Mouse (Mus musculus) regulatory T cell (primary cell): ENCODE results near the gene Sqor.

Experiments
- in situ Hi-C: fragments of 300-600 bp; cut with MboI, MseI; formaldehyde crosslinking; loops from one replicate; pipeline ENCODE4 v1.15.1; 2025; ENCODE audit warnings: high pct_unique_total_duplicates

The Sqor gene

GRCm38 (mm10) chr2:122765071-122765793 is at the start of gene Sqor:
TSS of gene Sqor (plus strand) at chr2:122765237.
- in situ Hi-C loops = no loop called here

DNA sequence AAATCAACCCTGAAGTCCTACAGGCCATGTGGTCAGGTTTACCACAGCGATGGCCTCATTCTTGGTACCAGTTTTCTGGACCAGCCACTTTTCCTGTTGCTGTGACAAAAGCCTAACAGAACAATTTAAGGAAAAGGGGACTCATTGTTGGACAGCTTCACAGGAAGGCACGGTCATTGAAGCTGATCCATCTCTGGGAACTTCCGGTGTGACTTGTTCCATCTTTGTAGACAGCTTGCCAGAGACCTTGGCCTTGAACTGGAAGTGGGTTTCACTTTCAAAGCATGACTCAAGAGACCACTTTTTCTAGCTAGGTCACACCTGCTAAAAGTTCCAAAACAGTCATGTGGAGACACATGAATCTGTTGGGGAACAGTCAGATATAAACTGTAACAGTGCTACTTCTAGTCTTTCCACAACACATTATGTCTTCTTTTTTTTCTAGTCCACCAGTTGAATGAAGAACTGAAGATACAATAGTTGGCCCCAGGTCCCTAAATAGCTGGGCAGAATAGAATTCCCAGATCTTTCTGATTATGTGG is 48.7 kb upstream of the Sqor start:
- in situ Hi-C loops = loop anchor here (10.0 kb wide), 1 partner anchor 82 kb away; the partner anchor contains the start of gene AA467197

DNA sequence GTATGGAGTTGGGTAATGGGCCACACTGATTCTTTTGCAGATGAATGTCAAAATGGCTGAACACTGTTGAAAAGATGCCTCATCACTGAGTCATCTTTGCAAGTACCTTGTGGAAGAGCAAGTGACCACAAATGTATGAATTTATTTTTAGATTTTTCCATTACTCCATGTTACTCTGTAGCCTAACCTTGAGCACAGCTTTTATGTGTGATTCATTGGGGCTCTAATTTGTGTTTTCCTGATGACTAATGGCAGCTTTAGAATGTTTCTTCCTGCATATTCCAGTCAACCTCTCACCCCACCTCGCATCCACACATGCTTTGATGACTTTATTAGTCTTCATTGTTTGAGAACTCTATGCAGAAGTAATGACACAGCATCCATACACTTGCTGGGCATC is 45.8 kb upstream of the Sqor start:
- in situ Hi-C loops = loop anchor here (10.0 kb wide), 1 partner anchor 84 kb away; the partner anchor contains the start of gene AA467197

DNA sequence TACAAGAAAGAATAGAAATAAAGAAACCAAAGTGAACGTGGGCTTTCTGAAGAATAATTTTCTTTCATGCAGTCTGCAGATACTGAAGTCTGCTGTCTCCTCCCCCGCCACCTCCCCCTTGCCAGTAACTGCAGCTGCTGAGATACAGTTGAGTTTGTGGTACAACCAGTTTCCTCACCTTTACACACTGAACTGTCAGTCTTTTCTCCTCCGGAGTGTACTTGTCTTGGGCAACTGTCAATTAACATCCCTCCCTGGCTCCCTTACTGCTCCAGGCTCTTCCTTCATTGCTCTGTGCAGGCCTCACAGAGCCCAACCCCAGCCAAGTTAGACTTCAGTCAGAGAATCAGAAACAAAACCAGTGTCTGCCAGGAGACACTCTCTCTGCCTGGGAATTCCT is 44.5 kb upstream of the Sqor start:
- in situ Hi-C loops = loop anchor here (10.0 kb wide), 1 partner anchor 1904 kb away; no protein-coding TSS in a partner anchor

DNA sequence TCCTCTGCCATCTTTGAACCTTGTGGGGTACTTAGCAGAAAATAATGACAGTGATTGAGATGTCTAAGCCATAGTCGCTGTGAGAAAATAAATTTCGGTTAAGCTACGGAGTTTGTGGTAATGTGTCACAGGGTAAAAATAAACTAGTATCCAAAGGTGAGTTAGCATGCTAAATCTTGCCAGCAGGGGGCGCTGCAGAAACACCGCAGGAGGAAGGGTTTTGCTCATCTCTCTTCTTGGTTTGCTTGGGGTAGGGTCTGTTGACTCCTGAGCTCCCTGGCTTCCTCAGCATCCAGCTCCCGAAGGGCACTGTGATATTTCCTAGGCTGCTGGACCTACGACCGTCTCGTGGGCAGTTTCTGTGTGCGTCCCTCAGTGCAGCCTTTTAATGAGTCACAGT is 39.4 kb upstream of the Sqor start:
- in situ Hi-C loops = loop anchor here (10.0 kb wide), 1 partner anchor 1899 kb away; no protein-coding TSS in a partner anchor

- in situ Hi-C loops = loop anchor here (10.0 kb wide), 1 partner anchor 357 kb away; no protein-coding TSS in a partner anchor
Measured at GRCm38 (mm10) chr2:122731456-122731855, 33.6 kb upstream of the Sqor start.

DNA sequence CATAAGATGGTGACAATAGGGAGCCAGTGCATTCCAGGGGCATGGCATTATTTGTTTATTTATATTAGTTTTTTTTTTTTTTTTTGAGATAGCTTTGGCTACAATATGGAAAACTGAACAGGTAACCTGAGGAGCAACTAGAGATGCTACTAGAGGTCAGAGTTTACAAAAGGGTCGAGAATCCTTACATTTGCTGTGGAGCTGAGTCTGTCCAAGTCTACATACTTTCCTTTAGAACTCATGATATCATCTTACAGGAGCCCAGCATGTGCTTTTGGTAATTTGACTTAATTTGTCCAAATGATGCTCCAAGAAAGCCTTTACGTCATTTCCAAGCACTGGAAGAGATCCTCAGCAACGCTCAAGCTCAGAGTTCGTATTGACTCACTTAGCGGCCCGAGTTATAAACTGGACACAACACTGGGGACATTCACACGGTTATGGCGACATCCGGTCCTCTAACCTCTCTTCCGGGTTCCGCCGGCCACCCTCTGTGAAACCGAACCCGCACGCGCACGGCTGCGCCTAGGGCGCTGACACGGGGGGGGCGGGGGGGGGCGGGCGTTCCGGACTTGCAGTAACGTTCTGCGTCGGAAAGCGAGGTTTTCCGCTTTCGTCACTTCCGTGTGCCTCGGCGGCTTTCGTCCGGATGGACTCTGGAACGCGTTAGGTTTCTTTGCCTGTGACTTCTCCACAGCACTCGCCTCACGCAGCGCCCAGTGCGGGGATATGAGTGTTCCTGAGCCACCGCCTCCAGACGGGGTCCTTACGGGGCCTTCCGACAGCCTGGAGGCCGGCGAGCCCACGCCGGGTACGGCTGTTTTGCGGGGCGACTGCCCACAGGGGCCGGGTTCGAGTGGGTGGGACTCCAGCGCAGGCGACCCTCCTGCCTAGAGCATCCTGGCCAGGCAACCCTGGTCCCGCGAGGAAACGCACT is 26.9 kb upstream of the Sqor start, which contains the start of gene Bloc1s6:
Gene Bloc1s6, plus strand, starts transcription at position 610 of the 937 bp plus-strand sequence.
- in situ Hi-C loops = loop anchor here (10.0 kb wide), 1 partner anchor 363 kb away; no protein-coding TSS in a partner anchor

- in situ Hi-C loops = loop anchor here (10.0 kb wide), 1 partner anchor 364 kb away; no protein-coding TSS in a partner anchor
Measured at GRCm38 (mm10) chr2:122739023-122739422, 26.0 kb upstream of the Sqor start.

- in situ Hi-C loops = no loop called here
Measured at GRCm38 (mm10) chr2:122746461-122746860, 18.6 kb upstream of the Sqor start.

DNA sequence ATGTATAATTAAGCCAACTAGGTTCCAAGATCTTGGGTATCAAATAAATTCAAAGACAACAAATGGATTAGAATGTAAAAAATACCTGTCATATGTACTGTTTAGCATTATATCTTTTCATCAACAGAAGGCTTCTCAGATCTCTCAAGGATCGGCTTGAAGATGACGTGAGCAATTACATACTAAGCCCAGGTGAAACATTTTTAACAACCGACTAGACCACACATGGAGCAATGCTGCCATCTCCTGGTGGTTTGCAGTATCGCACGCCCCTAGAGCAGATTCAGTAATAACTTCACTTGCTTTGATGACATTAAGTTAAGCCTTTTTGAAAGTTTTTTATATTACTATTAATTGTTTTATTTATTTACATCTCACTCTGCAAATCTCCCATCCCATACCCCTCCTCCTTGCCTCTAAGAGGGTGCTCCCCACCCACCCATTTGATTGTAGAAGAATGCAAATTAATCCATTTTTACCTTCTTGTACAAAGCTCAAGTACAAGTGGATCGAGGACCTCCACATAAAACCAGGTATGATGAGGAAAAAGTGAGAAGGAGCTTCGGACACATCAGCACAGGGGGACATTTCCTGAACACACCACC is 11.2 kb upstream of the Sqor start:
- in situ Hi-C loops = loop anchor here (5.0 kb wide), 2 partner anchors 117 to 182 kb away; partner anchors contain the start of gene AA467197

DNA sequence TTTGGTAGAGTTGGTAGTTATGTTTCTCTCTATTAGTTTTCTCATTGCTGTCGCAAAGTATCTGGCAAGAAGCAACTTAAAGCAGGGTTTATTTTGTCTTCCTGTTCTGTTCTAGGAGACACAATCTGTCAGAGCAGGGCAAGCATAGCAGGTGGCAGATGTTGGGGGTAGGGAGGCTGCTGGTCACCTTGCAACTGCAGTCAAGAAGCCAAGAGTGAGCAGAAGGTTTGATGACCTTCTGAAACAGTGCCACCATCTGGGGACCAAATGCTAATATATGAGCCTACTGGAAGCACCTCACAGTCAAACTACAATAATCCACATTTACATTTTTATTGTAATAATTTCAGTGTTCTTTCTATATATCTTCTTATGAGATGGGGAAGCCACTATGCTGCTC is 5.2 kb upstream of the Sqor start:
- in situ Hi-C loops = loop anchor here (5.0 kb wide), 1 partner anchor 92 kb away; no protein-coding TSS in a partner anchor

- in situ Hi-C loops = no loop called here
Measured at GRCm38 (mm10) chr2:122762991-122763390, 2.0 kb upstream of the Sqor start.

GRCm38 (mm10) chr2:122764526-122764925 is 511 bp upstream of the Sqor start:
- in situ Hi-C loops = no loop called here

- in situ Hi-C loops = no loop called here
Measured at GRCm38 (mm10) chr2:122765794-122766145, 733 bp downstream of the Sqor start.

DNA sequence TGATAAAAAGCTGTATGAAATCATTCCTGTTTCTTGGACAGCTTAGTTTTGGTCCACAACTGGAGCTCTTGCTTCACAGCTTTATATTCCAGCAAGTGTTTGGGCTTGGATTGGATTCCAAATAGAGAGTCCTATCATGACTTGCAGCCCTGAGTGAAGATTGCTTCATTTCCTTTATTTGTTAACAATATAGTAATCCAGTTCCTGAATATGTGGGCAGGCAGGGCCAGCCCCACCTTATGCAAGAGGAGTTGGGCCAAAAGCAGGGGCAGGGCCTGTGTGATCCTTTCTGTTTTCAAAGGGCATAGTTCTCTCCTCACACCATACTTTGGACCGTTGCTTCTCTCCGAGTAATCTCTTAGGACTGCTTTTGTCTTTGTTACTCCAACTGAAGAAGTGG is 6.0 kb downstream of the Sqor start:
- in situ Hi-C loops = no loop called here

- in situ Hi-C loops = no loop called here
Measured at GRCm38 (mm10) chr2:122772899-122773298, 7.9 kb downstream of the Sqor start.

- in situ Hi-C loops = no loop called here
Measured at GRCm38 (mm10) chr2:122775491-122775890, 10.5 kb downstream of the Sqor start.

- in situ Hi-C loops = no loop called here
Measured at GRCm38 (mm10) chr2:122776823-122777222, 11.8 kb downstream of the Sqor start.

GRCm38 (mm10) chr2:122779967-122780366 is 14.9 kb downstream of the Sqor start:
- in situ Hi-C loops = no loop called here

GRCm38 (mm10) chr2:122780447-122780846 is 15.4 kb downstream of the Sqor start:
- in situ Hi-C loops = no loop called here
